Mouse (Mus musculus) stomach, embryonic 16.5 days (tissue): ENCODE data around the gene Neurog1. TPM values are rescaled to one million over a fixed set of nuclear protein-coding genes. Genes with fewer than 3 reads are reported as not detected.

Experiments
- ATAC-seq: fragments of 200-750 bp; cut with Nextera tagmentation; 2 replicates; pipeline ENCODE4 v1.8.0; 2017; ENCODE audit warnings: moderate number of reproducible peaks, moderate TSS enrichment; ENCODE audit not compliant: insufficient read depth, low FRiP score
- H3K27ac ChIP-seq: fragments of 300-500 bp; sonication (generic); 2 replicates; pipeline ENCODE4 v1.5.1; 2014; ENCODE audit warnings: low read length
- H3K27me3 ChIP-seq: fragments of 300-500 bp; sonication (generic); 2 replicates; pipeline ENCODE4 v1.6.1; 2014; ENCODE audit warnings: low read length, control low read depth, mixed read lengths; ENCODE audit not compliant: control insufficient read depth, insufficient read depth
- H3K36me3 ChIP-seq: fragments of 300-500 bp; sonication (generic); 2 replicates; pipeline ENCODE4 v1.6.1; 2014; ENCODE audit warnings: low read length; ENCODE audit not compliant: control insufficient read depth, insufficient read depth
- H3K4me1 ChIP-seq: fragments of 300-500 bp; sonication (generic); 2 replicates; pipeline ENCODE4 v1.6.1; 2014; ENCODE audit warnings: low read length, control low read depth, mixed read lengths; ENCODE audit not compliant: control insufficient read depth, insufficient read depth
- H3K4me2 ChIP-seq: fragments of 300-500 bp; sonication (generic); 2 replicates; pipeline ENCODE4 v1.6.1; 2014; ENCODE audit warnings: low read depth, low read length, mixed read lengths
- H3K4me3 ChIP-seq: fragments of 300-500 bp; sonication (generic); replicated peaks from 2 replicates; pipeline ENCODE4 v1.5.1; 2014; ENCODE audit warnings: mild to moderate bottlenecking, low read length
- H3K9ac ChIP-seq: fragments of 300-500 bp; sonication (generic); 2 replicates; pipeline ENCODE4 v1.6.1; 2014; ENCODE audit warnings: low read length
- H3K9me3 ChIP-seq: fragments of 300-500 bp; sonication (generic); replicated peaks from 2 replicates; pipeline ENCODE4 v1.6.1; 2016; ENCODE audit warnings: low read length, control low read depth; ENCODE audit not compliant: control insufficient read depth
- WGBS: fragments of 180-500 bp; shearing (Covaris S2); extraction: QIAGEN DNeasy Blood & Tissue Kit; methylation state at CpG from one replicate; pipeline ENCODE4 v1.1.7; 2014; 5-methylcytosine and 5-hydroxymethylcytosine counted together
- polyA plus RNA-seq: library from polyadenylated mRNA; unstranded; fragments of >200 nt; fragmentation: Nextera tagmentation; extraction: Ambion mirVana; gene quantifications from 2 replicates; pipeline ENCODE4 v1.2.1, GENCODE M21; 2015

The Neurog1 gene
- polyA plus RNA-seq, 1 experiment from 2014 or later: not detected

- peak overlapping the region; percentile 60 for H3K9ac ChIP-seq
- 0 out of 2 replicates have a peak overlapping the region, but pooled peaks have one; percentile 36 for H3K27ac ChIP-seq
- H3K4me1 ChIP-seq: 0 out of 2 replicates have a peak, but pooled peaks cover 3% of the 10 kb centered on the region
- H3K36me3 ChIP-seq: no peaks in the 10 kb centered on the region
- H3K27me3 ChIP-seq: 0 out of 2 replicates have a peak, but pooled peaks cover 5% of the 10 kb centered on the region
- WGBS: 28% methylated on average over 8 of the region's 8 CpGs
- H3K9me3 ChIP-seq: no peaks in the 10 kb centered on the region; the same call in 1 of the 2 replicates
- H3K4me3 ChIP-seq: peak overlapping the region; percentile 22
- H3K4me2 ChIP-seq: peak overlapping the region; percentile 48
- peak; percentile 32; the same call in 1 of the 2 replicates for ATAC-seq
Observed at GRCm38 (mm10) chr13:56209067-56209411, 42.9 kb downstream of the Neurog1 start.

- 8% methylated on average over 35 of the region's 35 CpGs for WGBS
- 0 out of 2 replicates have a peak, but pooled peaks cover 3% of the 10 kb centered on the region for H3K4me1 ChIP-seq
- H3K36me3 ChIP-seq: no peaks in the 10 kb centered on the region
- H3K9ac ChIP-seq: peak overlapping the region; percentile 60
- H3K9me3 ChIP-seq: no peaks in the 10 kb centered on the region; the same call in 1 of the 2 replicates
- ATAC-seq: peak; percentile 65; the same call in 1 of the 2 replicates
- H3K4me2 ChIP-seq: peak overlapping the region; percentile 48
- H3K4me3 ChIP-seq: peak overlapping the region; percentile 22
- H3K27me3 ChIP-seq: 0 out of 2 replicates have a peak, but pooled peaks cover 5% of the 10 kb centered on the region
- 0 out of 2 replicates have a peak overlapping the region, but pooled peaks have one; percentile 36 for H3K27ac ChIP-seq
Observed at GRCm38 (mm10) chr13:56208225-56209066, 43.5 kb downstream of the Neurog1 start.

Other genes starting within 250 kb of the Neurog1 start
- gene H2afy, start 115.8 kb downstream of the Neurog1 start, polyA plus RNA-seq: 247 and 271 TPM in 2 replicates
- gene Tifab, start 73.3 kb downstream of the Neurog1 start, polyA plus RNA-seq: 4.9 and 5.6 TPM in 2 replicates
- 9.9 and 10.2 TPM in 2 replicates for gene Cxcl14, start 44.4 kb upstream of the Neurog1 start, polyA plus RNA-seq
- not detected in 2 replicates for gene Gm3045, start 174.4 kb upstream of the Neurog1 start, polyA plus RNA-seq
- 0.11 and 0.14 TPM in 2 replicates for gene Slc25a48, start 186.2 kb upstream of the Neurog1 start, polyA plus RNA-seq
- not detected in 2 replicates for gene Il9, start 230.1 kb upstream of the Neurog1 start, polyA plus RNA-seq